ENCODE assay signal across 8 mouse cellular contexts in genomic region chr10:60285183-60285582, GRCm38 (mm10). TPM values are rescaled to one million over a fixed set of nuclear protein-coding genes. Genes with fewer than 3 reads are reported as not detected.
DNase-seq lines count a peak whose midpoint lies in the region; ATAC-seq and TF ChIP-seq lines count a peak whose summit lies in the region.

No protein-coding gene starts in this region.

- DNase-seq in kidney, postnatal 0 days (ENCODE audit: low spot score), result no peak
- DNase-seq in kidney, postnatal 14 days, result no peak
- DNase-seq in embryonic facial prominence, embryonic 14.5 days (ENCODE audit: low spot score), result no peak
- no peak for DNase-seq in cerebellum, adult 11 months
- DNase-seq in adrenal gland, adult 8-10 months, result no peak
- DNase-seq in layer of hippocampus, adult 18-20 months (ENCODE audit: low spot score in 2 of 2), result no peak

- H3K9me3 ChIP-seq in kidney, postnatal 0 days (replicated peaks; ENCODE audit: low read length), result no peaks in the 10 kb centered on the region
- no peaks in the 10 kb centered on the region for H3K9me3 ChIP-seq in embryonic facial prominence, embryonic 14.5 days (ENCODE audit: control insufficient read depth, low read length)
- H3K9me3 ChIP-seq in intestine, embryonic 15.5 days, result no peaks in the 10 kb centered on the region
- no peaks in the 10 kb centered on the region for H3K9me3 ChIP-seq in neural tube, embryonic 12.5 days

- H3K27me3 ChIP-seq in kidney, postnatal 0 days (ENCODE audit: insufficient read depth, low read length), result no peaks in the 10 kb centered on the region
- no peaks in the 10 kb centered on the region for H3K27me3 ChIP-seq in embryonic facial prominence, embryonic 14.5 days (replicated peaks; ENCODE audit: control insufficient read depth, insufficient read depth, low read length)
- no peaks in the 10 kb centered on the region for H3K27me3 ChIP-seq in intestine, embryonic 15.5 days (replicated peaks)
- H3K27me3 ChIP-seq in neural tube, embryonic 12.5 days (replicated peaks), result no peaks in the 10 kb centered on the region

- H3K4me3 ChIP-seq in kidney, postnatal 0 days (replicated peaks; ENCODE audit: low read depth, low read length), result no peak overlapping the region
- H3K4me3 ChIP-seq in embryonic facial prominence, embryonic 14.5 days (ENCODE audit: low read depth, low read length), result no peak overlapping the region
- H3K4me3 ChIP-seq in intestine, embryonic 15.5 days (replicated peaks), result no peak overlapping the region
- no peak overlapping the region for H3K4me3 ChIP-seq in neural tube, embryonic 12.5 days

- WGBS in kidney, postnatal 0 days, result 41% methylated on average over 8 of the region's 8 CpGs
- 64% methylated on average over 7 of the region's 8 CpGs for WGBS in embryonic facial prominence, embryonic 14.5 days
- WGBS in intestine, embryonic 15.5 days, result 59% methylated on average over 8 of the region's 8 CpGs
- WGBS in neural tube, embryonic 12.5 days, result 58% methylated on average over 8 of the region's 8 CpGs

- no peak overlapping the region for H3K4me2 ChIP-seq in kidney, postnatal 0 days (ENCODE audit: low read length)
- H3K4me2 ChIP-seq in embryonic facial prominence, embryonic 14.5 days (ENCODE audit: low read depth, low read length), result peak overlapping the region; percentile 36; the same call in 1 of the 2 replicates
- no peak overlapping the region; the same call in 1 of the 2 replicates for H3K4me2 ChIP-seq in intestine, embryonic 15.5 days (replicated peaks)
- H3K4me2 ChIP-seq in neural tube, embryonic 12.5 days (replicated peaks), result peak overlapping the region; percentile 47

- ATAC-seq in kidney, postnatal 0 days (replicated peaks; ENCODE audit: low FRiP score, low read depth), result peak; percentile 33; the same call in 1 of the 2 replicates
- no peak for ATAC-seq in embryonic facial prominence, embryonic 14.5 days (ENCODE audit: low read depth)
- 0 out of 2 replicates have a peak, but pooled peaks have one; percentile 4 for ATAC-seq in intestine, embryonic 15.5 days
- ATAC-seq in neural tube, embryonic 12.5 days (ENCODE audit: low FRiP score, low read depth), result peak; percentile 37

- H3K27ac ChIP-seq in kidney, postnatal 0 days, result no peak overlapping the region
- H3K27ac ChIP-seq in embryonic facial prominence, embryonic 14.5 days (replicated peaks; ENCODE audit: low read depth, low read length), result peak overlapping the region; percentile 74
- no peak overlapping the region for H3K27ac ChIP-seq in intestine, embryonic 15.5 days
- H3K27ac ChIP-seq in neural tube, embryonic 12.5 days, result peak overlapping the region; percentile 12; the same call in 1 of the 2 replicates

- peaks cover 8% of the 10 kb centered on the region; the same call in 1 of the 2 replicates for H3K4me1 ChIP-seq in kidney, postnatal 0 days (replicated peaks; ENCODE audit: insufficient read depth, low read length)
- peaks cover 38% of the 10 kb centered on the region for H3K4me1 ChIP-seq in embryonic facial prominence, embryonic 14.5 days (ENCODE audit: control insufficient read depth, insufficient read depth, low read length)
- peaks cover 50% of the 10 kb centered on the region for H3K4me1 ChIP-seq in intestine, embryonic 15.5 days (replicated peaks)
- peaks cover 45% of the 10 kb centered on the region for H3K4me1 ChIP-seq in neural tube, embryonic 12.5 days

- no peak overlapping the region for H3K9ac ChIP-seq in kidney, postnatal 0 days (ENCODE audit: low read depth, low read length)
- H3K9ac ChIP-seq in embryonic facial prominence, embryonic 14.5 days (ENCODE audit: low read depth, low read length), result peak overlapping the region; percentile 0; the same call in 1 of the 2 replicates
- no peak overlapping the region for H3K9ac ChIP-seq in intestine, embryonic 15.5 days
- H3K9ac ChIP-seq in neural tube, embryonic 12.5 days, result peak overlapping the region; percentile 38

- H3K36me3 ChIP-seq in kidney, postnatal 0 days (ENCODE audit: insufficient read depth, low read length), result no peaks in the 10 kb centered on the region
- H3K36me3 ChIP-seq in embryonic facial prominence, embryonic 14.5 days (ENCODE audit: control insufficient read depth, insufficient read depth, low read length), result no peaks in the 10 kb centered on the region
- H3K36me3 ChIP-seq in intestine, embryonic 15.5 days, result no peaks in the 10 kb centered on the region
- no peaks in the 10 kb centered on the region for H3K36me3 ChIP-seq in neural tube, embryonic 12.5 days

- TF ChIP-seq CTCF in kidney, postnatal 0 days (IDR thresholded peaks at IDR 0.05; ENCODE audit: low read depth), result no peak

RNA-seq across cellular contexts. Expression of gene Psap, which starts 7.8 kb away (rescaled TPM):
- 142 and 160 TPM in 2 replicates for polyA plus RNA-seq in kidney, postnatal 0 days (2015; fragmentation: Nextera tagmentation; extraction: Ambion mirVana)
- polyA plus RNA-seq in embryonic facial prominence, embryonic 14.5 days (2014; fragmentation: Nextera tagmentation; extraction: Ambion mirVana), result 124 and 134 TPM in 2 replicates
- 144 and 147 TPM in 2 replicates for polyA plus RNA-seq in intestine, embryonic 15.5 days (2015; fragmentation: Nextera tagmentation; extraction: Ambion mirVana)
- polyA plus RNA-seq in neural tube, embryonic 12.5 days (2016; fragmentation: Nextera tagmentation; extraction: Ambion mirVana), result 101 and 109 TPM in 2 replicates
- 1,000 to 10,000 TPM; 1,117 to 1,520 (median 1,260) TPM for total RNA-seq in adrenal gland, adult 8-10 months (2022)
- total RNA-seq in layer of hippocampus, adult 18-20 months (2021), result 1,000 to 10,000 TPM; 1,436 to 1,491 TPM

Comparison
In these comparisons a context has a peak if more than half of its experiments do, and no peak if none do; other contexts are left out.
1. H3K27ac ChIP-seq: peak in embryonic facial prominence, embryonic 14.5 days (single experiment) and neural tube, embryonic 12.5 days (single experiment); none in kidney, postnatal 0 days (single experiment) and intestine, embryonic 15.5 days (single experiment).
2. H3K4me2 ChIP-seq: peak in embryonic facial prominence, embryonic 14.5 days (single experiment) and neural tube, embryonic 12.5 days (single experiment); none in kidney, postnatal 0 days (single experiment) and intestine, embryonic 15.5 days (single experiment).
3. H3K9ac ChIP-seq: peak in embryonic facial prominence, embryonic 14.5 days (single experiment) and neural tube, embryonic 12.5 days (single experiment); none in kidney, postnatal 0 days (single experiment) and intestine, embryonic 15.5 days (single experiment).